Mouse (Mus musculus) heart, adult 10 weeks (tissue): Measurements from ENCODE around the gene Slc9a8. TPM values are rescaled to one million over a fixed set of nuclear protein-coding genes. Genes with fewer than 3 reads are reported as not detected.

Experiments
- polyA plus RNA-seq: library from polyadenylated mRNA; stranded (reverse); fragments of 350-450 nt; fragmentation: Illumina TruSeq; extraction: RNeasy Lipid Tissue Mini Kit (QIAGEN cat#74804); gene quantifications from one replicate; pipeline ENCODE4 v1.2.3, GENCODE M21; 2014; ENCODE audit warnings: low read depth, low replicate concordance

Gene Slc9a8
- polyA plus RNA-seq = 22.8 TPM

GRCm38 (mm10) chr2:167421330-167422149 is at the start of gene Slc9a8:
Gene Slc9a8 (plus strand): TSS chr2:167421712.

GRCm38 (mm10) chr2:167491757-167492708 is 70.5 kb downstream of the Slc9a8 start, which contains the start of gene Rnf114:
Gene Rnf114 (plus strand): TSS chr2:167492645.

GRCm38 (mm10) chr2:167492713-167493636 is 71.5 kb downstream of the Slc9a8 start, which contains the start of gene Spata2:
Gene Spata2 (minus strand): TSS chr2:167492887.

Other genes starting within 250 kb of the Slc9a8 start
- 15.3 TPM for gene Kcnb1, start 231.6 kb upstream of the Slc9a8 start, polyA plus RNA-seq
- 16.4 TPM for gene Ptgis, start 181.1 kb upstream of the Slc9a8 start, polyA plus RNA-seq
- gene B4galt5, start 72.5 kb upstream of the Slc9a8 start, polyA plus RNA-seq = 8.2 TPM
- gene Rnf114, start 70.9 kb downstream of the Slc9a8 start, polyA plus RNA-seq = 89.2 TPM
- gene Spata2, start 71.2 kb downstream of the Slc9a8 start, polyA plus RNA-seq = 9.7 TPM
- 4.3 TPM for gene Snai1, start 116.5 kb downstream of the Slc9a8 start, polyA plus RNA-seq
- gene Ube2v1, start 210.4 kb downstream of the Slc9a8 start, polyA plus RNA-seq = 114 TPM
- gene Gm20431, start 239.8 kb downstream of the Slc9a8 start, polyA plus RNA-seq = not detected